Comparison of ENCODE assay signal across 8 mouse cellular contexts in the genomic region with DNA sequence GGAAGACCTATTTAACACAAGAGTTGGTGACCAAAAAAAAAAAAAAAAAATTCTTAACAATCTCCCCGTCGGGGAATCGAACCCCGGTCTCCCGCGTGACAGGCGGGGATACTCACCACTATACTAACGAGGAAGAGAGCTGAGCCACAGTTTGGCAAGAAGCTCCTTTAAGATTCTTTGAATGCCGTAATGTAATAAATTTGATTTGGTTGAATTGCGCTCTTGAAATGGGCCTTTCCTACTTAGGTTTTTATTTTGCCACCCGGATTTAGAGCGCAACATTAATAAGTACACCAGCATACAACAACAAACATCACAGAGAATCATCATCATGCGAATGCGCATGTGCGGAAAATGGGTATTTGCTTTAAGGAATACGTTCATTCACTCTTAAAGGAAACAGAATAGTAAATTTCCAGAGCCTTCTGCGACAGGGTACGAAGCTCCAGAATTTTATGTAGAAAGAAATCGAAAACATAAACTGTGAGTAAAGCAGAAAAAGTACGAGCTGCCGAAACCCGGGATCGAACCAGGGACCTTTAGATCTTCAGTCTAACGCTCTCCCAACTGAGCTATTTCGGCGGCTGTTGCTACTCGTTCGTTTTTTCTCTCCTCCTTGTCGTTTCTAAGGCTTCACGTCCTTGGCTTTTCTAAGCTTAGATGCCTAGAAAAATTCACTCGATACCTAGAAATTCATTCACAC. TPM values are rescaled to one million over a fixed set of nuclear protein-coding genes. Genes with fewer than 3 reads are reported as not detected.
DNase-seq lines count a peak whose midpoint lies in the region; ATAC-seq lines count a peak whose summit lies in the region.

No protein-coding gene starts in this region.

- ATAC-seq in intestine, embryonic 14.5 days (replicated peaks; ENCODE audit: low FRiP score, low TSS enrichment, low read depth): peak; percentile 66
- no peak for ATAC-seq in megakaryocyte-erythroid progenitor cell, adult 5-6 weeks (replicated peaks; ENCODE audit: low FRiP score, low TSS enrichment, poor library complexity, severe bottlenecking)

- WGBS in intestine, embryonic 14.5 days: under 1% methylated on average over 31 of the region's 31 CpGs

- H3K9me3 ChIP-seq in intestine, embryonic 14.5 days (ENCODE audit: control insufficient read depth, low read length): no peaks in the 10 kb centered on the region

- DNase-seq in adrenal gland, adult 18-20 months (ENCODE audit: low spot score in 2 of 2): peak; percentile 87 to 95
- DNase-seq in embryo, embryonic 10.5 days (ENCODE audit: low spot score): peak; percentile 98
- peak; percentile 74 for DNase-seq in gastrocnemius, postnatal 25 days
- peak; percentile 99 for DNase-seq in intestine, embryonic 14.5 days (ENCODE audit: low spot score)
- DNase-seq in left cerebral cortex, postnatal 14 days (ENCODE audit: low spot score in 2 of 2): peak; percentile 89 to 94
- peak; percentile 87 for DNase-seq in mesoderm, embryonic 11.5 days (ENCODE audit: low read depth, low spot score)
- peak; percentile 84 for DNase-seq in right cerebral cortex, postnatal 25 days

- peak overlapping the region; percentile 87 for H3K4me3 ChIP-seq in intestine, embryonic 14.5 days (ENCODE audit: low read depth, low read length)

- H3K4me1 ChIP-seq in intestine, embryonic 14.5 days (replicated peaks; ENCODE audit: control insufficient read depth, insufficient read depth, low read length): peaks cover 9% of the 10 kb centered on the region

- H3K27ac ChIP-seq in intestine, embryonic 14.5 days (ENCODE audit: low read depth): peak overlapping the region; percentile 83

- H3K9ac ChIP-seq in intestine, embryonic 14.5 days (ENCODE audit: low read length): peak overlapping the region; percentile 64

- peak overlapping the region; percentile 65 for H3K4me2 ChIP-seq in intestine, embryonic 14.5 days (ENCODE audit: low read length)

- no peaks in the 10 kb centered on the region for H3K27me3 ChIP-seq in intestine, embryonic 14.5 days (replicated peaks; ENCODE audit: control insufficient read depth, insufficient read depth, low read length)

- intact Hi-C loops in left cerebral cortex, postnatal 14 days (cut with DNase I): no loop called here

- no peaks in the 10 kb centered on the region for H3K36me3 ChIP-seq in intestine, embryonic 14.5 days (ENCODE audit: control insufficient read depth, insufficient read depth, low read length)

RNA-seq across cellular contexts. Expression of a gene that starts 15.7 kb away (rescaled TPM):
- total RNA-seq in adrenal gland, adult 18-20 months (2021): 1,000 to 10,000 TPM; 1,721 to 2,004 TPM
- 1,000 to 10,000 TPM in 1 of 2 experiments, 100 to 1,000 TPM in 1; 606 to 1,413 TPM for total RNA-seq in gastrocnemius, postnatal 25 days (2021)
- 949 and 989 TPM in 2 replicates for polyA plus RNA-seq in intestine, embryonic 14.5 days (2014; fragmentation: Nextera tagmentation; extraction: Ambion mirVana)
- 100 to 1,000 TPM; 752 to 821 TPM for total RNA-seq in left cerebral cortex, postnatal 14 days (2021)
- total RNA-seq in megakaryocyte-erythroid progenitor cell, adult 5-6 weeks (2014; fragmentation: Nextera tagmentation): 110 and 133 TPM in 2 replicates
- 202 and 258 TPM in 2 replicates for total RNA-seq in megakaryocyte-erythroid progenitor cell, adult 5-6 weeks (2017)

RNA-seq across cellular contexts. Expression of a gene that starts 16.6 kb away (rescaled TPM):
- total RNA-seq in adrenal gland, adult 18-20 months (2021): under 1 TPM; 0.42 to 0.50 TPM
- total RNA-seq in gastrocnemius, postnatal 25 days (2021): not detected
- polyA plus RNA-seq in intestine, embryonic 14.5 days (2014; fragmentation: Nextera tagmentation; extraction: Ambion mirVana): 0.15 and 0.30 TPM in 2 replicates
- total RNA-seq in left cerebral cortex, postnatal 14 days (2021): under 1 TPM in 1 of 2 experiments, not detected in 1; 0.37 TPM
- total RNA-seq in megakaryocyte-erythroid progenitor cell, adult 5-6 weeks (2014; fragmentation: Nextera tagmentation): not detected in 2 replicates
- 0.56 TPM in 1 of 2 replicates, not detected in the other for total RNA-seq in megakaryocyte-erythroid progenitor cell, adult 5-6 weeks (2017)

RNA-seq across cellular contexts. Expression of a gene that starts 28.2 kb away (rescaled TPM):
- 10 to 100 TPM; 16.7 to 19.3 TPM for total RNA-seq in adrenal gland, adult 18-20 months (2021)
- 1 to 10 TPM; 3.6 to 3.8 TPM for total RNA-seq in gastrocnemius, postnatal 25 days (2021)
- 9.6 and 11.3 TPM in 2 replicates for polyA plus RNA-seq in intestine, embryonic 14.5 days (2014; fragmentation: Nextera tagmentation; extraction: Ambion mirVana)
- total RNA-seq in left cerebral cortex, postnatal 14 days (2021): 10 to 100 TPM; 10.1 to 10.9 TPM
- total RNA-seq in megakaryocyte-erythroid progenitor cell, adult 5-6 weeks (2014; fragmentation: Nextera tagmentation): 21.2 and 34.5 TPM in 2 replicates
- total RNA-seq in megakaryocyte-erythroid progenitor cell, adult 5-6 weeks (2017): 69.0 and 83.7 TPM in 2 replicates

RNA-seq across cellular contexts. Expression of a gene that starts 35.7 kb away (rescaled TPM):
- total RNA-seq in adrenal gland, adult 18-20 months (2021): 10 to 100 TPM; 18.7 to 32.1 TPM
- 1 to 10 TPM; 3.5 to 4.7 TPM for total RNA-seq in gastrocnemius, postnatal 25 days (2021)
- 48.4 and 50.9 TPM in 2 replicates for polyA plus RNA-seq in intestine, embryonic 14.5 days (2014; fragmentation: Nextera tagmentation; extraction: Ambion mirVana)
- total RNA-seq in left cerebral cortex, postnatal 14 days (2021): 10 to 100 TPM; 81.0 to 85.6 TPM
- 37.4 and 77.0 TPM in 2 replicates for total RNA-seq in megakaryocyte-erythroid progenitor cell, adult 5-6 weeks (2014; fragmentation: Nextera tagmentation)
- 28.5 and 31.3 TPM in 2 replicates for total RNA-seq in megakaryocyte-erythroid progenitor cell, adult 5-6 weeks (2017)
